Mouse (Mus musculus) A20 (cell line): ENCODE measurements at regions not wholly inside any gene's neighbourhood (a gene's known extent, or its start where the extent isn't known, plus 50 kb on each side); places are given as distances from the start of the nearest gene placed in this dataset.

Source experiments
- DNase-seq: peaks from one replicate; pipeline ENCODE4 v3.0.0-alpha.2; 2011; ENCODE audit warnings: low read depth, low spot score

GRCm38 (mm10) chr10:46826012-46826411, 1248.4 kb downstream of the Hace1 start:
- no peak for DNase-seq

GRCm38 (mm10) chr10:46826639-46827038, 1249.0 kb downstream of the Hace1 start:
- no peak for DNase-seq

GRCm38 (mm10) chr10:46827109-46827812, 1249.6 kb downstream of the Hace1 start:
- peak; percentile 24 for DNase-seq

GRCm38 (mm10) chr10:46828164-46828563, 1250.5 kb downstream of the Hace1 start:
- peak; percentile 2 for DNase-seq

GRCm38 (mm10) chr10:46845578-46846314, 1268.1 kb downstream of the Hace1 start:
- no peak for DNase-seq
